9 mouse cellular contexts compared by ENCODE assay signal in genomic region chr4:130297123-130297529, GRCm38 (mm10). TPM values are rescaled to one million over a fixed set of nuclear protein-coding genes. Genes with fewer than 3 reads are reported as not detected.
A peak's percentile ranks its signal among the peaks of the same experiment; 100 is the strongest.
DNase-seq lines count a peak whose midpoint lies in the region; ATAC-seq lines count a peak whose summit lies in the region.
"Had no signal": no experiment of that assay in that cellular context is flagged by ENCODE, and none has a peak within 500 bp of the region (broad histone marks: within the 10 kb centered on the region; RNA-seq: fewer than 3 reads in every experiment).

No protein-coding gene starts in this region.

- H3K27me3 ChIP-seq in hindbrain, embryonic 11.5 days (ENCODE audit: control insufficient read depth, insufficient read depth, low read length), result peaks cover 2% of the 10 kb centered on the region; the same call in 1 of the 2 replicates
- H3K27me3 ChIP-seq in hindbrain, embryonic 12.5 days, result no peaks in the 10 kb centered on the region
- H3K27me3 ChIP-seq in liver, embryonic 13.5 days, result no peaks in the 10 kb centered on the region

- no peak overlapping the region for H3K4me2 ChIP-seq in hindbrain, embryonic 11.5 days (replicated peaks; ENCODE audit: low read depth, low read length)
- H3K4me2 ChIP-seq in hindbrain, embryonic 12.5 days (replicated peaks), result no peak overlapping the region
- peak overlapping the region; percentile 73 for H3K4me2 ChIP-seq in liver, embryonic 13.5 days

- H3K9me3 ChIP-seq in hindbrain, embryonic 11.5 days (ENCODE audit: control insufficient read depth, low read length), result no peaks in the 10 kb centered on the region
- H3K9me3 ChIP-seq in hindbrain, embryonic 12.5 days (replicated peaks), result no peaks in the 10 kb centered on the region
- no peaks in the 10 kb centered on the region for H3K9me3 ChIP-seq in liver, embryonic 13.5 days (replicated peaks)

- 23% methylated on average over 13 of the region's 13 CpGs for WGBS in hindbrain, embryonic 11.5 days
- 21% methylated on average over 13 of the region's 13 CpGs for WGBS in hindbrain, embryonic 12.5 days
- 5% methylated on average over 13 of the region's 13 CpGs for WGBS in liver, embryonic 13.5 days (ENCODE audit: insufficient replicate concordance)

- ATAC-seq in hindbrain, embryonic 11.5 days (ENCODE audit: low FRiP score), result no peak
- no peak for ATAC-seq in hindbrain, embryonic 12.5 days (ENCODE audit: low FRiP score)
- ATAC-seq in liver, embryonic 13.5 days (ENCODE audit: low read depth), result peak; percentile 87

- no peaks in the 10 kb centered on the region for H3K4me1 ChIP-seq in hindbrain, embryonic 11.5 days (replicated peaks; ENCODE audit: control insufficient read depth, insufficient read depth, low read length)
- no peaks in the 10 kb centered on the region for H3K4me1 ChIP-seq in hindbrain, embryonic 12.5 days
- H3K4me1 ChIP-seq in liver, embryonic 13.5 days (replicated peaks), result peaks cover 70% of the 10 kb centered on the region

- DNase-seq in hindbrain, embryonic 11.5 days (ENCODE audit: low spot score), result peak; percentile 73
- peak; percentile 90 for DNase-seq in ES-CJ7 (ENCODE audit: low read depth, low spot score)
- DNase-seq in c-Kit-positive CD71-positive TER-119-positive erythroid progenitor cells, embryonic 14.5 days (ENCODE audit: low spot score), result peak; percentile 94
- DNase-seq in liver, embryonic 13.5 days, result peak; percentile 84
- DNase-seq in left cerebral cortex, postnatal 4 days, result no peak
- no peak for DNase-seq in ovary, postnatal 10 days (ENCODE audit: low spot score)
- DNase-seq in thymus, adult 18-20 months, result no peak

- H3K36me3 ChIP-seq in hindbrain, embryonic 11.5 days (ENCODE audit: control insufficient read depth, insufficient read depth, low read length), result no peaks in the 10 kb centered on the region
- H3K36me3 ChIP-seq in hindbrain, embryonic 12.5 days, result no peaks in the 10 kb centered on the region
- no peaks in the 10 kb centered on the region for H3K36me3 ChIP-seq in liver, embryonic 13.5 days

- no peak overlapping the region for H3K27ac ChIP-seq in hindbrain, embryonic 11.5 days (ENCODE audit: low read depth, low read length)
- H3K27ac ChIP-seq in hindbrain, embryonic 12.5 days, result no peak overlapping the region
- H3K27ac ChIP-seq in liver, embryonic 13.5 days, result peak overlapping the region; percentile 97

- no peak overlapping the region for H3K4me3 ChIP-seq in hindbrain, embryonic 11.5 days (ENCODE audit: low read depth, low read length)
- H3K4me3 ChIP-seq in hindbrain, embryonic 12.5 days, result no peak overlapping the region
- peak overlapping the region; percentile 44 for H3K4me3 ChIP-seq in liver, embryonic 13.5 days (replicated peaks)

- intact Hi-C loops in left cerebral cortex, postnatal 4 days (cut with DNase I), result no loop called here

- no peak overlapping the region for H3K9ac ChIP-seq in hindbrain, embryonic 11.5 days (ENCODE audit: low read depth, low read length)
- H3K9ac ChIP-seq in hindbrain, embryonic 12.5 days, result no peak overlapping the region
- H3K9ac ChIP-seq in liver, embryonic 13.5 days, result peak overlapping the region; percentile 75

RNA-seq across cellular contexts. Expression of gene Fabp3, which starts 11.3 kb away (rescaled TPM):
- polyA plus RNA-seq in hindbrain, embryonic 11.5 days (2014; fragmentation: Nextera tagmentation; extraction: Ambion mirVana), result 27.7 and 29.4 TPM in 2 replicates
- 44.2 and 46.0 TPM in 2 replicates for polyA plus RNA-seq in hindbrain, embryonic 12.5 days (2016; fragmentation: Nextera tagmentation; extraction: Ambion mirVana)
- 1.5 and 2.8 TPM in 2 replicates for polyA plus RNA-seq in liver, embryonic 13.5 days (2015; fragmentation: Nextera tagmentation; extraction: Ambion mirVana)
- 100 to 1,000 TPM; 192 to 199 TPM for total RNA-seq in left cerebral cortex, postnatal 4 days (2021)

RNA-seq across cellular contexts. Expression of gene Gm10570, which starts 11.3 kb away (rescaled TPM):
- polyA plus RNA-seq in hindbrain, embryonic 11.5 days (2014; fragmentation: Nextera tagmentation; extraction: Ambion mirVana), result not detected in 2 replicates
- polyA plus RNA-seq in hindbrain, embryonic 12.5 days (2016; fragmentation: Nextera tagmentation; extraction: Ambion mirVana), result 0.46 TPM in 1 of 2 replicates, not detected in the other
- polyA plus RNA-seq in liver, embryonic 13.5 days (2015; fragmentation: Nextera tagmentation; extraction: Ambion mirVana), result not detected in 2 replicates
- total RNA-seq in left cerebral cortex, postnatal 4 days (2021), result 1 to 10 TPM; 1.0 to 1.7 TPM
- polyA plus RNA-seq: gonadal fat pad, adult 2 months had no signal

RNA-seq across cellular contexts. Expression of gene Serinc2, which starts 18.1 kb away (rescaled TPM):
- polyA plus RNA-seq in hindbrain, embryonic 11.5 days (2014; fragmentation: Nextera tagmentation; extraction: Ambion mirVana), result 57.9 and 58.8 TPM in 2 replicates
- 85.2 and 85.3 TPM in 2 replicates for polyA plus RNA-seq in hindbrain, embryonic 12.5 days (2016; fragmentation: Nextera tagmentation; extraction: Ambion mirVana)
- polyA plus RNA-seq in liver, embryonic 13.5 days (2015; fragmentation: Nextera tagmentation; extraction: Ambion mirVana), result 0.99 and 1.6 TPM in 2 replicates
- total RNA-seq in left cerebral cortex, postnatal 4 days (2021), result 1 to 10 TPM; 8.5 to 9.2 TPM

Comparison
In these comparisons a context has a peak if more than half of its experiments do, and no peak if none do; other contexts are left out.
1. DNase-seq: peak in hindbrain, embryonic 11.5 days (single experiment), ES-CJ7 (single experiment), c-Kit-positive CD71-positive TER-119-positive erythroid progenitor cells, embryonic 14.5 days (single experiment) and liver, embryonic 13.5 days (single experiment); none in left cerebral cortex, postnatal 4 days (single experiment), ovary, postnatal 10 days (single experiment) and thymus, adult 18-20 months (0 of 2).
2. RNA of gene Serinc2, which starts 18.1 kb away (polyA plus RNA-seq): 85.2 to 85.3 TPM in hindbrain, embryonic 12.5 days and 57.9 to 58.8 TPM in hindbrain, embryonic 11.5 days; 0.99 to 1.6 TPM in liver, embryonic 13.5 days; every median in the first group is over 10 times any median in the second.